Mouse (Mus musculus) E14TG2a.4 (cell line): ENCODE data around the gene Gps2.

Experiments
- CTCF ChIP-seq: conservative IDR thresholded peaks from 2 replicates; pipeline ENCODE4 v1.5.1; 2014; ENCODE audit warnings: low read length
- POU5F1 ChIP-seq: IDR thresholded peaks from 2 replicates; pipeline ENCODE4 v1.6.1; 2014; ENCODE audit warnings: low read length, borderline replicate concordance

DNA sequence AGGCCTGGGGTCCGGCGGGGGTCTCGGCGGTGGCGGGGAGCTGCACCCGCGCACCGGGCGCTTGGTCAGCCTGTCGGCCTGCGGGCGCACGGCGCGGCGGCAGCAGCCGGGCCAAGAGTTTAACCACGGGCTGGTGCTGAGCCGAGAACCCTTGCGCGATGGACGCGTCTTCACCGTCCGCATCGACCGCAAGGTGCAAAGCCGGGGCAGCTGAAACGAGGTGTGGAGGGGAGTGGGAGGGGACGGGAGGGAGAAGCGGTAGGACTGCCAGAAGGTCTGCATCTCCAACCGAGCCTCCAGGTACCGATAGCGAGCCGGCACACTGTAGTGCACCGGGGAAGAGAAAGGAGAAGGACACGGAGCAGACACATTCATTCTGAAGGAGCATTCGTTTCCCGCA lies 11.7 kb upstream of the Gps2 start:
- TF ChIP-seq CTCF: no peak
- no peak for TF ChIP-seq POU5F1
